Mouse (Mus musculus): Measurements from ENCODE around the gene Smim14. TPM values are rescaled to one million over a fixed set of nuclear protein-coding genes. Genes with fewer than 3 reads are reported as not detected.

Gene Smim14
- total and polyA plus RNA-seq, 2 experiments from 2014 or later, result 204 to 238 TPM

- Histone ChIP-seq H3K36me3 (ENCODE audit: insufficient read depth, low read length) (no peaks in the 10 kb centered on the region), H3K27ac (ENCODE audit: low read depth, low read length) (no peak overlapping the region), H3K4me2 (ENCODE audit: low read depth, low read length, poor library complexity, severe bottlenecking) (no peak overlapping the region), H3K4me3 (ENCODE audit: low read depth, low read length) (no peak overlapping the region), H3K9me3 (ENCODE audit: low read length) (no peaks in the 10 kb centered on the region), H3K4me1 (ENCODE audit: insufficient read depth, low read length) (no peaks in the 10 kb centered on the region), H3K27me3 (ENCODE audit: insufficient read depth, low read length) (no peaks in the 10 kb centered on the region), H3K9ac (replicated peaks; ENCODE audit: low read length, poor library complexity, severe bottlenecking) (no peak overlapping the region)
- ATAC-seq (ENCODE audit: low FRiP score) (no peak), DNase-seq (ENCODE audit: low spot score) (no peak)
- WGBS, result 83% methylated on average over 3 of the region's 3 CpGs
- TF ChIP-seq CTCF (IDR thresholded peaks at IDR 0.05), result no peak
These were observed 23.5 kb downstream of the Smim14 start for GRCm38 (mm10) chr5:65513506-65513905.

GRCm38 (mm10) chr5:65508395-65508794 is 28.6 kb downstream of the Smim14 start:
- Histone ChIP-seq H3K27ac (ENCODE audit: low read depth, low read length) (no peak overlapping the region), H3K9ac (replicated peaks; ENCODE audit: low read length, poor library complexity, severe bottlenecking) (no peak overlapping the region), H3K27me3 (ENCODE audit: insufficient read depth, low read length) (no peaks in the 10 kb centered on the region), H3K4me2 (ENCODE audit: low read depth, low read length, poor library complexity, severe bottlenecking) (no peak overlapping the region), H3K4me3 (ENCODE audit: low read depth, low read length) (no peak overlapping the region), H3K4me1 (ENCODE audit: insufficient read depth, low read length) (no peaks in the 10 kb centered on the region), H3K9me3 (ENCODE audit: low read length) (no peaks in the 10 kb centered on the region), H3K36me3 (ENCODE audit: insufficient read depth, low read length) (no peaks in the 10 kb centered on the region)
- no peak for ATAC-seq (ENCODE audit: low FRiP score)
- TF ChIP-seq CTCF (IDR thresholded peaks at IDR 0.05), result no peak
- DNase-seq (ENCODE audit: low spot score), result no peak
- 86% methylated on average over 8 of the region's 8 CpGs for WGBS

DNA sequence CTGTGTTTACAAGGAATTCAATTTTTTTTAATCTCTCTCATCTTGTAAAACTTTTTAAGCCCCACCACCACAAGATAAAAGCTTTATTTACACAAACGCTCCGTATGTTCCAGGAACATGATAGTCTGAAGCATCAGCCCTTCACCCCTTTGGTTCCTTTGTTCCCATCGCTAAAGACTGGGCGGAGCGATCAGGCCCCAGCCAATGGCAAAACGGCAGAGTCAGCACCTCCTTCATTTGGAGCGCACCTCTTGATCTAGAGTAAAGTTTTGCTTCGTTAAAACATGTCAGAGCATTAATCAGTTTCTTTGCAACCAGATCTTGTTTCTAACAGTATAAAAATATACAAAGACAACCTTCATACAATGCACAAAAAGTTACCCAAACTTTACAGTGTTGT is 31.2 kb downstream of the Smim14 start:
- no peak overlapping the region for H3K9ac ChIP-seq (replicated peaks; ENCODE audit: low read length, poor library complexity, severe bottlenecking)
- no peak for TF ChIP-seq CTCF (IDR thresholded peaks at IDR 0.05)
- WGBS, result 15% methylated on average over 8 of the region's 8 CpGs
- H3K4me3 ChIP-seq (ENCODE audit: low read depth, low read length), result no peak overlapping the region
- no peaks in the 10 kb centered on the region for H3K27me3 ChIP-seq (ENCODE audit: insufficient read depth, low read length)
- no peak overlapping the region for H3K27ac ChIP-seq (ENCODE audit: low read depth, low read length)
- no peak overlapping the region for H3K4me2 ChIP-seq (ENCODE audit: low read depth, low read length, poor library complexity, severe bottlenecking)
- no peaks in the 10 kb centered on the region for H3K36me3 ChIP-seq (ENCODE audit: insufficient read depth, low read length)
- ATAC-seq (ENCODE audit: low FRiP score) (no peak), DNase-seq (ENCODE audit: low spot score) (no peak)
- H3K4me1 ChIP-seq (ENCODE audit: insufficient read depth, low read length), result no peaks in the 10 kb centered on the region
- H3K9me3 ChIP-seq (ENCODE audit: low read length), result no peaks in the 10 kb centered on the region

DNA sequence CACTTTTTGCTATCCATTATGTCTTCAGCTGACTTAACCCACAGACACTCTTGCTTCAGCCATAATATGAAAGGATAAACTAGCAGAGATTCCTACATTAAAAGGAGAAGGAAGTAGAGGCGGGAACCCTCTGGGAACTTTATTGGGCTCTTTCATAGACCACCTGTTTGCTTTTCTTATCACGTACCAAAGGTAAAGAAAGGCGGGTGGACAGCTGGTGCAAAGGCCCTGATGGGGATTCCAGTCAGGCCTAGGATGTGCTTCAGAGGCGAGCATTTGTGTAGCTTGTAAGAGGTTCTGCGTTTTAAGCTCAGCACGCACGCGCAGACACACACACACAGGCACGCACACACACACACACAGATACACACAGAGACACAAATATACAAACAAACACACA is 35.6 kb downstream of the Smim14 start:
- 95% methylated on average over 9 of the region's 9 CpGs for WGBS
- no peak for TF ChIP-seq CTCF (IDR thresholded peaks at IDR 0.05)

DNA sequence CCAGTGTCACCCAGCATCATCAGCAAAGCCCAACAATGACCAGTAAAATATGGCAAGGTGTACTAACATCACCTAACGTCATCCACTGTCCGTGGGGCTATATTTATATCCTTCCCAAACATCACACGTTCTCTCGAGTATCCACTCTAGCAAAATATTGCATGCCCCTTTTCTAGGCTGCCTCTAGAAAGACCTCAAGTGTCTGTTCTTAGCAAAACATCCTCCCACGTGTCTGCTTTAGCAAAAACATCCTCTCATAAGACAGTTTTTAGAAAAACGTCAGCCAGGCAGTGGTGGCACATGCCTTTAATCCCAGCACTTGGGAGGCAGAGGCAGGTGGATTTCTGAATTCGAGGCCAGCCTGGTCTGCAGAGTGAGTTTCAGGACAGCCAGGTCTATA is 36.8 kb downstream of the Smim14 start:
- H3K9me3 ChIP-seq (ENCODE audit: low read length), result no peaks in the 10 kb centered on the region
- WGBS, result 82% methylated on average over 7 of the region's 7 CpGs
- no peaks in the 10 kb centered on the region for H3K27me3 ChIP-seq (ENCODE audit: insufficient read depth, low read length)
- no peaks in the 10 kb centered on the region for H3K4me1 ChIP-seq (ENCODE audit: insufficient read depth, low read length)
- no peak overlapping the region for H3K27ac ChIP-seq (ENCODE audit: low read depth, low read length)
- H3K4me3 ChIP-seq (ENCODE audit: low read depth, low read length), result no peak overlapping the region
- H3K36me3 ChIP-seq (ENCODE audit: insufficient read depth, low read length), result no peaks in the 10 kb centered on the region
- no peak for ATAC-seq (ENCODE audit: low FRiP score)
- no peak overlapping the region for H3K4me2 ChIP-seq (ENCODE audit: low read depth, low read length, poor library complexity, severe bottlenecking)
- no peak for DNase-seq (ENCODE audit: low spot score)
- no peak for TF ChIP-seq CTCF (IDR thresholded peaks at IDR 0.05)
- H3K9ac ChIP-seq (replicated peaks; ENCODE audit: low read length, poor library complexity, severe bottlenecking), result no peak overlapping the region

More for the DNA sequence above, 35.6 kb downstream of the Smim14 start:
- no peaks in the 10 kb centered on the region for H3K27me3 ChIP-seq (ENCODE audit: insufficient read depth, low read length)
- ATAC-seq (ENCODE audit: low FRiP score), result no peak
- no peak overlapping the region for H3K9ac ChIP-seq (replicated peaks; ENCODE audit: low read length, poor library complexity, severe bottlenecking)
- H3K27ac ChIP-seq (ENCODE audit: low read depth, low read length), result no peak overlapping the region
- no peaks in the 10 kb centered on the region for H3K36me3 ChIP-seq (ENCODE audit: insufficient read depth, low read length)
- no peak for DNase-seq (ENCODE audit: low spot score)
- H3K4me1 ChIP-seq (ENCODE audit: insufficient read depth, low read length), result no peaks in the 10 kb centered on the region
- no peak overlapping the region for H3K4me3 ChIP-seq (ENCODE audit: low read depth, low read length)
- no peak overlapping the region for H3K4me2 ChIP-seq (ENCODE audit: low read depth, low read length, poor library complexity, severe bottlenecking)
- no peaks in the 10 kb centered on the region for H3K9me3 ChIP-seq (ENCODE audit: low read length)

DNA sequence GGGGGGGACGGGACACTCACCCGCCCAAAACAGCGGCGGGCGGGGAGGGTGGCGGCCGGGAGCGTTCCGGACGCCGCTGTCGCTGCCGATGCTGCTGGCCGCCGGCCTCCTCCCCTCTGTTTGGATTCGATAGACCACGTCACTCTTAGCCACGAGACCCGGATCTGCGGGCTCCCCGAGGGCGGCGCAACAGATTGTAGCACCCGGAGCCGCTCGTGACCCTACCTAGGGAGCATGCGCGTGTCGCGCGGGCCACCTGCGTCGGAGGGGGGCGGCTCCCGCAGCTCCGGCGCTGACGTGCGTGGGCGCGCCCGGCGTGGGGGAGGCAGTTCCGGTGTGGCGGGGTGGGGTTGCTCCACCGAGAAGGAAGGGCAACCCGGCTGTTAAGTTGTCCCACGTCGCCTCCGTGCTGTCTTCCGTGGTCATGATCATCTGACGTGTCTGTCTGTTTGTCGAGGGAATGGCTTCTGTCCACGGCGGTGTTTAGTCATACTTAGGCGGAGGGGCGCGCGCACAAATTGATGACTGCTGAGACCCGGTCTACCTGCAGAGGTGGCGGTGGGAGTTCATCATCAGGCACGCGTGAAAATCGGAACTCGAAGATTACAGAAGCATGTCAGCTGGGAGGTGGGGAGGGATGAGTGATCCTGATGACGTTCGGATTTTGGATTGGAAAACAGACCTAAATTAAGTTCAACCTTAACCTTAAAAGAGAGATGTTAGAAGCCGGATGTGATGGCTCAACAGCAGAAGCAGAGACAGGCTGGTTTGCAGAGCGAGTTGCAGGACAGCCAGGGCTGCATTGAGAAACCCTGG is 44.1 kb downstream of the Smim14 start, which contains the start of gene Gm43552:
TSS of gene Gm43552 (minus strand) at position 118 of the 816 bp plus-strand sequence.
- Histone ChIP-seq H3K4me2 (ENCODE audit: low read depth, low read length, poor library complexity, severe bottlenecking) (peak within 1 kb of the TSS; percentile 85), H3K9ac (replicated peaks; ENCODE audit: low read length, poor library complexity, severe bottlenecking) (peak within 1 kb of the TSS; percentile 91), H3K27me3 (ENCODE audit: insufficient read depth, low read length) (no peaks in the 10 kb centered on the region), H3K9me3 (ENCODE audit: low read length) (no peaks in the 10 kb centered on the region), H3K4me3 (ENCODE audit: low read depth, low read length) (peak within 1 kb of the TSS; percentile 94), H3K27ac (ENCODE audit: low read depth, low read length) (peak within 1 kb of the TSS; percentile 98), H3K36me3 (ENCODE audit: insufficient read depth, low read length) (no peaks in the 10 kb centered on the region), H3K4me1 (ENCODE audit: insufficient read depth, low read length) (peaks cover 7% of the 10 kb centered on the region; the same call in 1 of the 2 replicates)
- ATAC-seq (ENCODE audit: low FRiP score), result peak; percentile 98
- TF ChIP-seq CTCF (IDR thresholded peaks at IDR 0.05), result no peak
- under 1% methylated on average over 59 of the region's 69 CpGs for WGBS
- DNase-seq (ENCODE audit: low spot score), result peak; percentile 95

Measured in midbrain, postnatal 0 days (tissue).